Mouse (Mus musculus) olfactory bulb, adult 2 months (tissue): ENCODE results near the gene Atp1b2. TPM values are rescaled to one million over a fixed set of nuclear protein-coding genes. Genes with fewer than 3 reads are reported as not detected.

ENCODE experiments used
- H3K27ac ChIP-seq: fragments of 200-500 bp; 2 replicates; pipeline ENCODE4 v1.5.1; 2012; ENCODE audit warnings: low read depth, low read length; ENCODE audit not compliant: insufficient read depth
- H3K4me1 ChIP-seq: fragments of 200-500 bp; 2 replicates; pipeline ENCODE4 v1.6.1; 2012; ENCODE audit warnings: low read length; ENCODE audit not compliant: control insufficient read depth, insufficient read depth
- H3K4me3 ChIP-seq: fragments of 200-500 bp; 2 replicates; pipeline ENCODE4 v1.5.1; 2012; ENCODE audit warnings: mild to moderate bottlenecking, low read depth, low read length, moderate library complexity; ENCODE audit not compliant: insufficient read depth
- CTCF ChIP-seq: fragments of 200-500 bp; IDR thresholded peaks from 2 replicates; pipeline ENCODE4 v1.5.1; 2012; ENCODE audit warnings: low read depth, mild to moderate bottlenecking, low read length, moderate library complexity; ENCODE audit not compliant: insufficient read depth
- POLR2A ChIP-seq: fragments of 200-500 bp; IDR thresholded peaks from 2 replicates; pipeline ENCODE4 v1.6.1; 2012; ENCODE audit warnings: mild to moderate bottlenecking, low read depth, low read length, moderate library complexity; ENCODE audit not compliant: insufficient read depth
- WGBS: fragments of 180-500 bp; shearing (Covaris S2); methylation state at CpG from one replicate; pipeline ENCODE4 v1.1.7; 2018; 5-methylcytosine and 5-hydroxymethylcytosine counted together
- polyA plus RNA-seq: library from polyadenylated mRNA; stranded (reverse); fragments of >200 nt; gene quantifications from 2 replicates; pipeline ENCODE4 v1.2.4, GENCODE M21; 2012; ENCODE audit warnings: low replicate concordance; ENCODE audit not compliant: missing spikeins, insufficient read depth, insufficient read length

Gene Atp1b2
- polyA plus RNA-seq, 1 experiment, result not detected

DNA sequence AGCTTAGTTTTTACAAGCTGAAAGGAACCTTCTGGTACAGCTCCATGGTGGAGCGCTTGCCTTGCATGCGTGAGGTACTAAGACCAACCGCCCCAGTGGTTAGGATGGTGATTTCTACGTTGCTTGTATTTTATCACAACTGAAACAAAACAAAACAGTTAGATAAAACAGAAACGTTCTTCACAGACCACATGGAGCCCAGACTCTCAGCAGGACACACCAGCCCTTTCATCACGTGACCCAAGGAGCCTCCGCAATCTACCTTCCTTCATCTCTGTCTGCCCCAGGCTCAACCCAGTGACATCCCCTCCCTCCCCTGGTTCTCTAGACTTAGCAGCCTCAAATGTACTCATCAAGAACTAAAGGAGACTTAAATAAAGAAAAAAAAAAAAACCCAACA, 3.7 kb upstream of the Atp1b2 start:
- 72% methylated on average over 7 of the region's 7 CpGs for WGBS

GRCm38 (mm10) chr11:69608525-69608924, 2.8 kb upstream of the Atp1b2 start:
- Histone ChIP-seq H3K27ac (no peak overlapping the region), H3K4me3 (no peak overlapping the region), H3K4me1 (peaks cover 8% of the 10 kb centered on the region)
- TF ChIP-seq POLR2A (no peak), CTCF (no peak)
- 92% methylated on average over 3 of the region's 3 CpGs for WGBS

More for the DNA sequence above, 3.7 kb upstream of the Atp1b2 start:
- TF ChIP-seq CTCF, result no peak
- TF ChIP-seq POLR2A, result no peak
- H3K4me1 ChIP-seq, result peaks cover 9% of the 10 kb centered on the region
- H3K27ac ChIP-seq, result no peak overlapping the region
- H3K4me3 ChIP-seq, result no peak overlapping the region

DNA sequence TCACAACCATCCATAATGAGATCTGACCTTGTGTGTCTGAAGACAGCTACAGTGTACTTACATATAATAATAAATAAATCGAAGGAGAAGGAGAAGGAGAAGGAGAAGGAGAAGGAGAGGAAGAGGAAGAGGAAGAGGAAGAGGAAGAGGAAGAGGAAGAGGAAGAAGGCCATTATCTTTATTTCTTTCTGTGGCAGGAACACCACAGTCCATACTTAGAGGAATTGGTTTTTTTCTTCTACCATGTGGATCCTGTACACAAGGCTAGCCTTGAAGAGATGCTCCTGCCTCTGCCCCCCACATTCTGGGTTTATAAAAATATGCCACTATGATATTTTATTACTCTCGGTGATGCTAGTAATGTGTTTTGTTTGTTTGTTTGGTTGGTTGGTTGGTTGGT, 1.1 kb upstream of the Atp1b2 start:
- no peak overlapping the region for H3K4me3 ChIP-seq
- no peak overlapping the region for H3K27ac ChIP-seq
- TF ChIP-seq CTCF (no peak), POLR2A (no peak)
- H3K4me1 ChIP-seq, result peaks cover 10% of the 10 kb centered on the region
- 87% methylated on average over 2 of the region's 2 CpGs for WGBS

GRCm38 (mm10) chr11:69606491-69606795, 701 bp upstream of the Atp1b2 start:
- TF ChIP-seq CTCF (no peak), POLR2A (no peak)
- Histone ChIP-seq H3K4me1 (peaks cover 10% of the 10 kb centered on the region), H3K27ac (no peak overlapping the region), H3K4me3 (no peak overlapping the region)
- WGBS, result 76% methylated on average over 2 of the region's 2 CpGs

- Histone ChIP-seq H3K4me3 (peak overlapping the region; percentile 82), H3K27ac (peak overlapping the region; percentile 89), H3K4me1 (peaks cover 12% of the 10 kb centered on the region)
- WGBS, result 1% methylated on average over 73 of the region's 73 CpGs
- TF ChIP-seq POLR2A (0 out of 2 replicates have a peak, but pooled peaks have one; percentile 15), CTCF (no peak)
Observed at GRCm38 (mm10) chr11:69604795-69605664, 712 bp downstream of the Atp1b2 start.

DNA sequence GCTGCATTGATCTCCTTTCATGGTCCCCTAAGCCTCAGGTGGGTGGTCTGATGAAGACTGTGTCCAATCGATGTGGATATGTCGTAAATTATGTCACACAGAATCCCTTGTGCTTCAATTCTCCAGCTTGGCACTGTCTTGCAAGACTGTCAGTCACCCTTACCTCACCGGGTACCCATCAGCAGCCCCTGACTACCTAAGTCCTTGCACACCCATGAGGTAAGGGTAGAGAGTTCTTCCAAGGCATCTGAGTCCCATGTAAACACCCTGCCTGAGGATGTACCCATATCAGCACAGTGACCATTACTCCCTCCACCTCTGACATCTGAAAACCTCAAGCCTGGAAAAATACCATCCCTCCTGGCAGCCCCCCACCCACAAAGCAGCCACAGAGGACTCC, 1.4 kb downstream of the Atp1b2 start:
- Histone ChIP-seq H3K4me1 (peaks cover 16% of the 10 kb centered on the region), H3K4me3 (peak overlapping the region; percentile 82), H3K27ac (peak overlapping the region; percentile 69)
- TF ChIP-seq CTCF (no peak), POLR2A (no peak)
- 41% methylated on average over 3 of the region's 3 CpGs for WGBS

DNA sequence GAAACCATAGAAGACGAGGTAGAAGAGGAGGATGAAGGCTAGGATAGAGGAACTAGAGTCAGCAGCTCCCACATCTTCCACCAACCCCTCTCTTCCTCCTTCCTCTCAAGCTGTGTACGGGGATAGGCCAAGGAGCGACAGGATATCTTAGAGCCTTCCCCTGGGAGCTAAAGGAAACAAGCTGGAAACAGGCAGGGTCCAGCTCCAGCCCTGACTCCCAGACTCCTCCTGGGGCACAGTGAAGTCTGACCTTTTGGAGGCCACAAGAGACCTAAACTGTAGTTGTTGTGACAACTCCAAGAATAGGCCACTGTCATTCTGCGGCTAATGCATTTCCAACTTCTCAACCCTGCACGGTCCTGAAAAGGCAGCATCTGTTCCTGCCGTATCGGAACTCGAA, 2.2 kb downstream of the Atp1b2 start:
- Histone ChIP-seq H3K4me3 (peak overlapping the region; percentile 82), H3K27ac (peak overlapping the region; percentile 69; the same call in 1 of the 2 replicates), H3K4me1 (peaks cover 19% of the 10 kb centered on the region)
- WGBS, result 53% methylated on average over 8 of the region's 8 CpGs
- TF ChIP-seq CTCF (no peak), POLR2A (no peak)

GRCm38 (mm10) chr11:69601768-69602167, 4.0 kb downstream of the Atp1b2 start:
- Histone ChIP-seq H3K4me3 (no peak overlapping the region), H3K4me1 (peaks cover 19% of the 10 kb centered on the region), H3K27ac (no peak overlapping the region)
- 51% methylated on average over 3 of the region's 3 CpGs for WGBS
- TF ChIP-seq POLR2A (no peak), CTCF (no peak)

- TF ChIP-seq POLR2A (no peak), CTCF (no peak)
- Histone ChIP-seq H3K4me3 (no peak overlapping the region), H3K4me1 (peaks cover 15% of the 10 kb centered on the region), H3K27ac (0 out of 2 replicates have a peak overlapping the region, but pooled peaks have one; percentile 46)
- WGBS, result 22% methylated on average over 6 of the region's 6 CpGs
Observed at GRCm38 (mm10) chr11:69600098-69600497, 5.6 kb downstream of the Atp1b2 start.

DNA sequence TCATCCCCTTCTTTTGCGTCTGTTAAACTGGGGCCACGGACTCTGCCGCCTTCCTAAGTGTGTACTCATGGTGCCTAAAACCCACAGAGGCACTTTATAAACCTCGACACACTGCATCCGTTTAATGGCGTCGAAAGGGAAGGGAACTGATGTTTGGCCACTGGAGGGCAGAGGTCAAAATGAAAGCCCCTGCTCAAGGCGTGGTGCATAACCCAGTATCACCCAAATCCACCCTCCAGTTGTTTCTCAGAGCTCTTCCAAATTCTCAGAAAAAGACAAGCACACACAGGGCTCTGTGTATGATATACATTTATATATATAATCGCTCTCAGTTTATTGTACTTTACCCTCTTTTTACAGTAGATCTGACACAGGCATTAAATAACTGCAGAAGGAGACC, 6.3 kb downstream of the Atp1b2 start:
- TF ChIP-seq CTCF (no peak), POLR2A (no peak)
- H3K27ac ChIP-seq, result no peak overlapping the region
- H3K4me3 ChIP-seq, result no peak overlapping the region

More for the DNA sequence above, 6.3 kb downstream of the Atp1b2 start:
- 34% methylated on average over 9 of the region's 9 CpGs for WGBS
- H3K4me1 ChIP-seq, result peaks cover 15% of the 10 kb centered on the region
